Mouse (Mus musculus) frontal cortex, postnatal 14 days (tissue): ENCODE measurements around the gene Atn1.
A peak's percentile ranks its signal among the peaks of the same experiment; 100 is the strongest.

ENCODE experiments used
- DNase-seq, 2 experiments: peaks; one replicate each; pipeline ENCODE4 v3.0.0; 2022; ENCODE audit warnings: low spot score in 2 of 2

Gene Atn1

GRCm38 (mm10) chr6:124767920-124768703, 11.8 kb upstream of the Atn1 start:
- DNase-seq, result no peak

- no peak for DNase-seq
Measured at GRCm38 (mm10) chr6:124767536-124767919, 11.2 kb upstream of the Atn1 start.

GRCm38 (mm10) chr6:124765951-124766350, 9.6 kb upstream of the Atn1 start:
- no peak for DNase-seq

- DNase-seq, result peak in 1 of 2 experiments; percentile 74
Measured at GRCm38 (mm10) chr6:124759259-124759658, 2.9 kb upstream of the Atn1 start.

- DNase-seq, result no peak
Measured at GRCm38 (mm10) chr6:124758849-124759232, 2.5 kb upstream of the Atn1 start.

- DNase-seq, result no peak
Measured at GRCm38 (mm10) chr6:124757909-124758848, 1.9 kb upstream of the Atn1 start.

GRCm38 (mm10) chr6:124757351-124757880, 1.1 kb upstream of the Atn1 start:
- no peak for DNase-seq

GRCm38 (mm10) chr6:124756652-124757350, 477 bp upstream of the Atn1 start:
- peak in 1 of 2 experiments; percentile 74 for DNase-seq

GRCm38 (mm10) chr6:124755306-124755705, 1.0 kb downstream of the Atn1 start:
- DNase-seq, result no peak

GRCm38 (mm10) chr6:124753861-124754260, 2.5 kb downstream of the Atn1 start:
- no peak for DNase-seq

GRCm38 (mm10) chr6:124750405-124750804, 5.9 kb downstream of the Atn1 start:
- DNase-seq, result no peak

GRCm38 (mm10) chr6:124746654-124747632, 9.4 kb downstream of the Atn1 start:
- DNase-seq, result no peak

- DNase-seq, result no peak
Measured at GRCm38 (mm10) chr6:124746296-124746605, 10.1 kb downstream of the Atn1 start.

GRCm38 (mm10) chr6:124745490-124746295, 10.6 kb downstream of the Atn1 start:
- peak; percentile 90 for DNase-seq

- no peak for DNase-seq
Measured at GRCm38 (mm10) chr6:124744755-124745321, 11.5 kb downstream of the Atn1 start.

- DNase-seq, result no peak
Measured at GRCm38 (mm10) chr6:124743647-124744046, 12.7 kb downstream of the Atn1 start.

- no peak for DNase-seq
Measured at GRCm38 (mm10) chr6:124742839-124743514, 13.3 kb downstream of the Atn1 start.

GRCm38 (mm10) chr6:124741842-124742241, 14.5 kb downstream of the Atn1 start:
- no peak for DNase-seq
